Mouse (Mus musculus): ENCODE measurements around the gene Irf5.

Irf5 gene

GRCm38 (mm10) chr6:29526281-29527251 lies at the start of gene Irf5:
Gene Irf5, plus strand, starts transcription at chr6:29526625.
- no peak for DNase-seq (ENCODE audit: low read depth, low spot score)

GRCm38 (mm10) chr6:29482691-29483090 lies 43.7 kb upstream of the Irf5 start:
- DNase-seq (ENCODE audit: low read depth, low spot score): no peak

GRCm38 (mm10) chr6:29484716-29485559 lies 41.5 kb upstream of the Irf5 start:
- DNase-seq (ENCODE audit: low read depth, low spot score): no peak

- no peak for DNase-seq (ENCODE audit: low read depth, low spot score)
Observed at GRCm38 (mm10) chr6:29485951-29486350, 40.5 kb upstream of the Irf5 start.

- DNase-seq (ENCODE audit: low read depth, low spot score): no peak
Observed at GRCm38 (mm10) chr6:29494101-29494500, 32.3 kb upstream of the Irf5 start.

GRCm38 (mm10) chr6:29496270-29496669 lies 30.2 kb upstream of the Irf5 start:
- DNase-seq (ENCODE audit: low read depth, low spot score): no peak

- DNase-seq (ENCODE audit: low read depth, low spot score): no peak
Observed at GRCm38 (mm10) chr6:29497791-29498190, 28.6 kb upstream of the Irf5 start.

GRCm38 (mm10) chr6:29500177-29500576 lies 26.2 kb upstream of the Irf5 start:
- DNase-seq (ENCODE audit: low read depth, low spot score): no peak

- DNase-seq (ENCODE audit: low read depth, low spot score): no peak
Observed at GRCm38 (mm10) chr6:29500810-29501209, 25.6 kb upstream of the Irf5 start.

GRCm38 (mm10) chr6:29501599-29501998 lies 24.8 kb upstream of the Irf5 start:
- DNase-seq (ENCODE audit: low read depth, low spot score): no peak

- DNase-seq (ENCODE audit: low read depth, low spot score): no peak
Observed at GRCm38 (mm10) chr6:29505493-29505892, 20.9 kb upstream of the Irf5 start.

GRCm38 (mm10) chr6:29506834-29507233 lies 19.6 kb upstream of the Irf5 start:
- DNase-seq (ENCODE audit: low read depth, low spot score): no peak

GRCm38 (mm10) chr6:29507447-29508309 lies 18.7 kb upstream of the Irf5 start, which contains the start of gene Kcp:
Gene Kcp, minus strand, starts transcription at chr6:29507952.
- no peak for DNase-seq (ENCODE audit: low read depth, low spot score)

GRCm38 (mm10) chr6:29509086-29509485 lies 17.3 kb upstream of the Irf5 start:
- DNase-seq (ENCODE audit: low read depth, low spot score): no peak

GRCm38 (mm10) chr6:29513284-29513683 lies 13.1 kb upstream of the Irf5 start:
- DNase-seq (ENCODE audit: low read depth, low spot score): no peak

- no peak for DNase-seq (ENCODE audit: low read depth, low spot score)
Observed at GRCm38 (mm10) chr6:29517139-29517538, 9.3 kb upstream of the Irf5 start.

GRCm38 (mm10) chr6:29522626-29523300 lies 3.7 kb upstream of the Irf5 start:
- DNase-seq (ENCODE audit: low read depth, low spot score): no peak

- no peak for DNase-seq (ENCODE audit: low read depth, low spot score)
Observed at GRCm38 (mm10) chr6:29523301-29524033, 3.0 kb upstream of the Irf5 start.

- no peak for DNase-seq (ENCODE audit: low read depth, low spot score)
Observed at GRCm38 (mm10) chr6:29524034-29524489, 2.4 kb upstream of the Irf5 start.

- DNase-seq (ENCODE audit: low read depth, low spot score): no peak
Observed at GRCm38 (mm10) chr6:29525256-29525655, 1.2 kb upstream of the Irf5 start.
